Mouse (Mus musculus) G1E (cell line): ENCODE data around the gene Zfp688.

ENCODE experiments used
- CTCF ChIP-seq: IDR thresholded peaks from 2 replicates; pipeline ENCODE4 v1.5.1; 2012; ENCODE audit warnings: low read depth, low read length, inconsistent platforms, mixed read lengths
- GATA1 ChIP-seq: IDR thresholded peaks from 2 replicates; pipeline ENCODE4 v1.6.1; 2012; ENCODE audit warnings: borderline replicate concordance, low read length, inconsistent platforms, mixed read lengths

- TF ChIP-seq CTCF = no peak
- TF ChIP-seq GATA1 = no peak
Observed at GRCm38 (mm10) chr7:127371213-127371612, 50.7 kb downstream of the Zfp688 start.
